Mouse (Mus musculus) myocyte (in vitro differentiated cells): Measurements from ENCODE around the gene Celf2.

ENCODE experiments used
- CEBPB ChIP-seq: IDR thresholded peaks from 2 replicates; pipeline ENCODE4 v1.6.1; 2011; ENCODE audit warnings: mild to moderate bottlenecking, moderate library complexity; ENCODE audit not compliant: poor library complexity, insufficient read depth, severe bottlenecking
- E2F4 ChIP-seq: IDR thresholded peaks from one replicate; pipeline ENCODE4 v1.6.1; 2011; ENCODE audit warnings: mild to moderate bottlenecking, control low read depth, moderate library complexity; ENCODE audit not compliant: insufficient read depth
- MAX ChIP-seq: IDR thresholded peaks from one replicate; pipeline ENCODE4 v1.6.1; 2011; ENCODE audit warnings: low read depth, mild to moderate bottlenecking, control low read depth
- MYOD1 ChIP-seq, 3 experiments: IDR thresholded peaks; one replicate each; pipeline ENCODE4 v1.6.1; 2011; ENCODE audit warnings: control low read depth in 2 of 3, low read depth in 2 of 3, mild to moderate bottlenecking in 2 of 3, moderate library complexity in 1 of 3; ENCODE audit not compliant: insufficient read length in 2 of 3, control insufficient read depth in 1 of 3
- MYOG ChIP-seq, 3 experiments: IDR thresholded peaks; one replicate each; pipeline ENCODE4 v1.6.1; 2011; ENCODE audit warnings: control low read depth in 2 of 3, low read depth in 2 of 3, mild to moderate bottlenecking in 2 of 3; ENCODE audit not compliant: insufficient read length in 2 of 3, control insufficient read depth in 1 of 3, insufficient read depth in 1 of 3
- POLR2A ChIP-seq: IDR thresholded peaks from one replicate; pipeline ENCODE4 v1.6.1; 2011; ENCODE audit warnings: low read depth, mild to moderate bottlenecking, control low read depth, moderate library complexity; ENCODE audit not compliant: insufficient read length
- POLR2AphosphoS2 ChIP-seq: IDR thresholded peaks from one replicate; pipeline ENCODE4 v1.6.1; 2011; ENCODE audit warnings: low read depth, control low read depth; ENCODE audit not compliant: insufficient read length
- REST ChIP-seq: IDR thresholded peaks from one replicate; pipeline ENCODE4 v1.6.1; 2011; ENCODE audit warnings: mild to moderate bottlenecking, control low read depth, moderate library complexity; ENCODE audit not compliant: insufficient read depth, insufficient read length
- SRF ChIP-seq: IDR thresholded peaks from one replicate; pipeline ENCODE4 v1.6.1; 2011; ENCODE audit warnings: low read depth; ENCODE audit not compliant: control insufficient read depth, insufficient read length
- TCF12 ChIP-seq: IDR thresholded peaks from one replicate; pipeline ENCODE4 v1.6.1; 2011; ENCODE audit warnings: mild to moderate bottlenecking, control low read depth; ENCODE audit not compliant: poor library complexity, insufficient read depth, severe bottlenecking
- TCF3 ChIP-seq: IDR thresholded peaks from one replicate; pipeline ENCODE4 v1.6.1; 2011; ENCODE audit warnings: low read depth, control low read depth; ENCODE audit not compliant: insufficient read length
- USF1 ChIP-seq: IDR thresholded peaks from one replicate; pipeline ENCODE4 v1.6.1; 2011; ENCODE audit warnings: low read depth, mild to moderate bottlenecking, control low read depth, moderate library complexity

DNA sequence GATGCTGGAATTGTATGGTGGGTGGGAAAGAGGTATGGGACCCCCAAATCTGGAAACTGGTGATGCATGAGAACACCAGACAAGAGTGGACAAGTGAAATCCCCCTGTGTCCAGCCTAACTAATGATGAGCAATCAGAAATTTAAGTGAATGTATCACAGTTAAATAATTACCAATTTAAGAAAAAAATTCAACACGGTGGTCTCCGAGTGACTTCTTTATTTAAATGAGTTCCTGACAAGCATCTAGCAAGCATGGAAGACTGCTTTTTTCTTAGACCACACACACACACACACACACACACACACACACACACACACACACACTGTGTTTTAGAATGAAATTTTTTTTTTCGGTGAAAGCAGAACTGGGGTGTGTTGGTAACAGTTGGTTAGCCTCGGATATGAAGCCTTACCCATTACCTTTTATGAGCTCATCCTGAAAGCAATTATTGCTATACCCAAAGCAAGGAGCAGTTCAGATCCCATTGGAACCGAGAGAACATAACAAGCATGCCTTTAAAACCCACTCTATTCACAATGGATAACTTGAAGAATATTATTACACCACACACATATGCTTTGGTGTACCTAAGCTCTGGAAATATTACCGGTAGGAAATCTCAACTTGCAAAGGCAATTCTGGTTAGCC is 627.0 kb downstream of the Celf2 start:
- TF ChIP-seq POLR2A (no peak), TCF12 (no peak), MYOG (IDR thresholded peaks at IDR 0.05; ENCODE audit: control insufficient read depth in 1 of 3, insufficient read depth in 1 of 3, insufficient read length in 2 of 3, low read depth in 2 of 3) (no peak), TCF3 (no peak), MYOD1 (IDR thresholded peaks at IDR 0.05; ENCODE audit: control insufficient read depth in 1 of 3, insufficient read length in 2 of 3, low read depth in 2 of 3) (no peak), USF1 (no peak), POLR2AphosphoS2 (no peak), E2F4 (no peak), MAX (no peak), REST (no peak), CEBPB (no peak), SRF (no peak)
